Mouse (Mus musculus) skeletal muscle tissue, adult 2 months (tissue): ENCODE results near the gene Col2a1.

Experiments used
- DNase-seq: peaks from one replicate; pipeline ENCODE4 v3.0.0-alpha.2; 2012; ENCODE audit warnings: low read depth, low spot score

Gene Col2a1

GRCm38 (mm10) chr15:97963989-97964835 is 40.3 kb downstream of the Col2a1 start, which contains the start of gene Tmem106c:
TSS of gene Tmem106c (plus strand) at chr15:97964200.
- DNase-seq = peak; percentile 93

- DNase-seq = no peak
Measured at GRCm38 (mm10) chr15:97963329-97963988, 41.0 kb downstream of the Col2a1 start.

- DNase-seq = no peak
Measured at GRCm38 (mm10) chr15:97956416-97956815, 48.1 kb downstream of the Col2a1 start.

- DNase-seq = no peak
Measured at GRCm38 (mm10) chr15:97955742-97956141, 48.8 kb downstream of the Col2a1 start.

- no peak for DNase-seq
Measured at GRCm38 (mm10) chr15:97955286-97955685, 49.2 kb downstream of the Col2a1 start.

- DNase-seq = no peak
Measured at GRCm38 (mm10) chr15:97954671-97955070, 49.8 kb downstream of the Col2a1 start.

- DNase-seq = no peak
Measured at GRCm38 (mm10) chr15:97952889-97953189, 51.7 kb downstream of the Col2a1 start.

GRCm38 (mm10) chr15:97952137-97952888 is 52.2 kb downstream of the Col2a1 start:
- peak; percentile 33 for DNase-seq

GRCm38 (mm10) chr15:97950240-97950639 is 54.3 kb downstream of the Col2a1 start:
- DNase-seq = no peak

GRCm38 (mm10) chr15:97949706-97950105 is 54.8 kb downstream of the Col2a1 start:
- DNase-seq = no peak

GRCm38 (mm10) chr15:97948720-97949119 is 55.8 kb downstream of the Col2a1 start:
- DNase-seq = no peak

- no peak for DNase-seq
Measured at GRCm38 (mm10) chr15:97945656-97946315, 58.7 kb downstream of the Col2a1 start.

- DNase-seq = no peak
Measured at GRCm38 (mm10) chr15:97944919-97945574, 59.4 kb downstream of the Col2a1 start.

GRCm38 (mm10) chr15:97943356-97943755 is 61.1 kb downstream of the Col2a1 start:
- DNase-seq = no peak

GRCm38 (mm10) chr15:97942538-97942937 is 62.0 kb downstream of the Col2a1 start:
- DNase-seq = no peak

GRCm38 (mm10) chr15:97941306-97941705 is 63.2 kb downstream of the Col2a1 start:
- no peak for DNase-seq

GRCm38 (mm10) chr15:97940088-97940487 is 64.4 kb downstream of the Col2a1 start:
- DNase-seq = no peak

- no peak for DNase-seq
Measured at GRCm38 (mm10) chr15:97938580-97938979, 65.9 kb downstream of the Col2a1 start.

- DNase-seq = no peak
Measured at GRCm38 (mm10) chr15:97932441-97932840, 72.1 kb downstream of the Col2a1 start.

- no peak for DNase-seq
Measured at GRCm38 (mm10) chr15:97929259-97929824, 75.2 kb downstream of the Col2a1 start.

- no peak for DNase-seq
Measured at GRCm38 (mm10) chr15:97927821-97928220, 76.7 kb downstream of the Col2a1 start.
